Mouse (Mus musculus) liver, postnatal 0 days (tissue): ENCODE results near the gene Btrc. TPM values are rescaled to one million over a fixed set of nuclear protein-coding genes. Genes with fewer than 3 reads are reported as not detected.

ENCODE experiments used
- ATAC-seq: fragments of 200-750 bp; cut with Nextera tagmentation; 2 replicates; pipeline ENCODE4 v1.8.0; 2017; ENCODE audit warnings: mild to moderate bottlenecking, moderate library complexity
- DNase-seq: peaks from one replicate; pipeline ENCODE4 v3.0.0-alpha.2; 2016
- H3K27ac ChIP-seq: fragments of 300-500 bp; sonication (generic); 2 replicates; pipeline ENCODE4 v1.5.1; 2014; ENCODE audit warnings: antibody characterized with exemption, moderate library complexity, mild to moderate bottlenecking, low read depth
- H3K27me3 ChIP-seq: fragments of 300-500 bp; sonication (generic); 2 replicates; pipeline ENCODE4 v1.6.1; 2014; ENCODE audit warnings: low read length, control low read depth, mixed read lengths; ENCODE audit not compliant: insufficient read depth
- H3K36me3 ChIP-seq: fragments of 300-500 bp; sonication (generic); replicated peaks from 2 replicates; pipeline ENCODE4 v1.6.1; 2014; ENCODE audit warnings: mild to moderate bottlenecking, control low read depth, low read length, moderate library complexity, mixed read lengths; ENCODE audit not compliant: insufficient read depth
- H3K4me1 ChIP-seq: fragments of 300-500 bp; sonication (generic); 2 replicates; pipeline ENCODE4 v1.6.1; 2014; ENCODE audit warnings: antibody characterized with exemption, mild to moderate bottlenecking, control low read depth; ENCODE audit not compliant: insufficient read depth
- H3K4me2 ChIP-seq: fragments of 300-500 bp; sonication (generic); 2 replicates; pipeline ENCODE4 v1.6.1; 2014; ENCODE audit warnings: low read depth, mild to moderate bottlenecking, low read length, moderate library complexity, mixed read lengths
- H3K4me3 ChIP-seq: fragments of 300-500 bp; sonication (generic); 2 replicates; pipeline ENCODE4 v1.5.1; 2014; ENCODE audit warnings: low read depth, low read length
- H3K9ac ChIP-seq: fragments of 300-500 bp; sonication (generic); replicated peaks from 2 replicates; pipeline ENCODE4 v1.6.1; 2014; ENCODE audit warnings: mild to moderate bottlenecking, moderate library complexity
- H3K9me3 ChIP-seq: fragments of 300-500 bp; sonication (generic); 2 replicates; pipeline ENCODE4 v1.6.1; 2016; ENCODE audit warnings: mild to moderate bottlenecking, control low read depth, low read length, mixed read lengths
- CTCF ChIP-seq: sonication (generic); IDR thresholded peaks from 2 replicates; pipeline ENCODE4 v1.5.1; 2016; ENCODE audit warnings: antibody characterized with exemption, low read depth
- EP300 ChIP-seq: IDR thresholded peaks from 2 replicates; pipeline ENCODE4 v1.6.1; 2016; ENCODE audit warnings: antibody characterized with exemption, low read depth, mild to moderate bottlenecking
- WGBS: fragments of 180-500 bp; shearing (Covaris S2); extraction: QIAGEN DNeasy Blood & Tissue Kit; methylation state at CpG from one replicate; pipeline ENCODE4 v1.1.7; 2014; ENCODE audit not compliant: insufficient replicate concordance; 5-methylcytosine and 5-hydroxymethylcytosine counted together
- polyA plus RNA-seq: library from polyadenylated mRNA; unstranded; fragments of >200 nt; fragmentation: Nextera tagmentation; extraction: Ambion mirVana; gene quantifications from 2 replicates; pipeline ENCODE4 v1.2.1, GENCODE M21; 2015

The Btrc gene
- polyA plus RNA-seq, 1 experiment from 2014 or later = 21.3 TPM

DNA sequence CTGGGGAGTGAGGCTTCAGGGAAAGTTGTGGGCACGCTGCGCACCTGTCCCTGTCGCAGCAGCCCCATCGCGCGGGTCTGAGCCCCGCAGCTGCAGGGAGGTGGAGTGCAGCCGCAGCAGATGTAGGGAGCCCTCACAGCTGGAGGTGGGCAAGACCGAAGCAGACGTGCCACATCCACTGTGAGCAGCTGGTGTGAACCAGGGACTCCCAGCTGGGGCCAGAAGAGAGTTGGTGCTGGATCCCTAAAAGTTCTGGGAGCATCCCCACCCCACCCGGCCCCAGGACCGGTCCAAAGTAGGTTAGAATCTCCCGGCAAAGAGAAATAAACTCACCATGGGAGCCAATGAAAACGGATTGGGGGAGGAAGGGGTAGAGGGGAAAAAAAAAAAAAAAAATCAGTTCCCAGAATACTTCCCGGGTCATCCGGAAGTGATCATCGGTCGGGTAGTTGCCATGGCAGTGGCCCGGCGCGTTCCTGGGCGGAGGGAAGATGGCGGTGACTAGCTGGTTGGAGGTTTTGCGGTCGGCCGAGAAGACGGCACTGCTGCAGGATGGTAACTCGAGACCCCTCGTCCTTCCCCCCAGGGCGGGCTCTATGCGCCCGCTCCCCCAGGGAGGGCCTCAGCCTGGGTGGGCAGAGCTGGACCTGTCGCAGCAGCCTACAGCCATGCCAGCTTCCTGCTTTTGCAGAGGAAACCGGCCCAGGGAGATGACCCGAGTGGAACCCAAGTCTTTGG, 196.8 kb downstream of the Btrc start, which contains the start of the genes Poll and Gm17018:
Poll (minus strand) TSS at position 379 of the 738 bp plus-strand sequence.
Gm17018 (plus strand) TSS at position 463 of the 738 bp plus-strand sequence.
- ATAC-seq (peak; percentile 91), DNase-seq (peak; percentile 86)
- peak within 1 kb of the TSS; percentile 66; the same call in 1 of the 2 replicates for H3K27ac ChIP-seq
- H3K4me3 ChIP-seq = peak within 1 kb of the TSS; percentile 91
- no peak for TF ChIP-seq CTCF
- TF ChIP-seq EP300 = no peak
- H3K9me3 ChIP-seq = no peaks in the 10 kb centered on the region
- peaks cover 8% of the 10 kb centered on the region for H3K36me3 ChIP-seq
- H3K27me3 ChIP-seq = no peaks in the 10 kb centered on the region
- H3K4me2 ChIP-seq = peak within 1 kb of the TSS; percentile 98
- H3K4me1 ChIP-seq = peaks cover 8% of the 10 kb centered on the region
- under 1% methylated on average over 35 of the region's 35 CpGs for WGBS
- H3K9ac ChIP-seq = peak within 1 kb of the TSS; percentile 71

- DNase-seq (no peak), ATAC-seq (no peak)
- Histone ChIP-seq H3K4me3 (no peak overlapping the region), H3K9me3 (no peaks in the 10 kb centered on the region), H3K27ac (no peak overlapping the region), H3K4me2 (no peak overlapping the region), H3K9ac (no peak overlapping the region), H3K27me3 (no peaks in the 10 kb centered on the region), H3K36me3 (0 out of 2 replicates have a peak, but pooled peaks cover 3% of the 10 kb centered on the region), H3K4me1 (no peaks in the 10 kb centered on the region; the same call in 1 of the 2 replicates)
- WGBS = 73% methylated on average over 15 of the region's 15 CpGs
- no peak for TF ChIP-seq CTCF
Measured at GRCm38 (mm10) chr19:45565925-45566715, 202.6 kb downstream of the Btrc start.

DNA sequence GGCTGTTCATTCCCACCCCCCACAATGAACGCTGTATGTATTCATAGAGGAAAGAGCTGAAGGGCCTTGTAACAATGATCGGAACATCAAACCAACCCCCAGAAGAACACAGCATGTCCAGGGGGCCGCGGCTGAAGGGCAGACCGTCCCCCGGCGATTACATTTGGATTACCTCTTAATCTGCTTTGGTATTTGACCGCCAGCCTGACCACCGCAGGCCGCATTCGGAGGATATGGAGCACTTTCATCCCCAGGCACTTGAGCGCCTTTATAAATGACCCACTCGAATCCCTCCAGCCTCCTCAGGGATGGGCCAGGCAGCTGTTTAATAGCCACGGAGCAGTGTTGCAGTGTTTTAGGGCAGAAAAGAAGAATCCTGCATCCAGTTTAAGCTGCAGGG, 203.8 kb downstream of the Btrc start:
- Histone ChIP-seq H3K27me3 (no peaks in the 10 kb centered on the region), H3K27ac (no peak overlapping the region), H3K9ac (no peak overlapping the region), H3K9me3 (no peaks in the 10 kb centered on the region), H3K4me2 (no peak overlapping the region), H3K4me1 (no peaks in the 10 kb centered on the region; the same call in 1 of the 2 replicates), H3K4me3 (no peak overlapping the region), H3K36me3 (0 out of 2 replicates have a peak, but pooled peaks cover 5% of the 10 kb centered on the region)
- DNase-seq = no peak
- TF ChIP-seq EP300 (no peak), CTCF (no peak)
- WGBS = 83% methylated on average over 14 of the region's 14 CpGs
- ATAC-seq = no peak

DNA sequence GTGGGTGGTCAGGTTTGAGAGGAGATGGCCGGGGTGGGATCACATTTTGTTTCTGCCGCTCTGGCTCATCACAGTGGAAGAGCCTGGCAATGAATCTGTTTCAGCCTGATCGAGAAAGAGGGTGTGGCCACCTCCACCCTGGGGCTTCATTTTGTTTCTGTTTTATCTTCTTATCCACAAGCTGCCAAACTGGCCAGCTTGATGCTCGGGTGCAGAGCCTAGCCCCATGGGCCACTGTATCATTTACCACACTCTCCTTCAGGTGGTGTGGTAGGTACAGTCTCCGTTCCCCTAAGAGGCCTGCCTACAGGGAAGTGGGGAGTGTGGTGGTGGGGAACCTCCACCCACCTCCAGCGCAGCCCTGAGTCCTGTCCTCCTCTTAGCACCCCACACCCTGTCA, 209.5 kb downstream of the Btrc start:
- Histone ChIP-seq H3K27me3 (no peaks in the 10 kb centered on the region), H3K9me3 (no peaks in the 10 kb centered on the region), H3K4me2 (no peak overlapping the region), H3K4me3 (no peak overlapping the region), H3K27ac (no peak overlapping the region), H3K9ac (no peak overlapping the region), H3K4me1 (peaks cover 27% of the 10 kb centered on the region), H3K36me3 (peaks cover 9% of the 10 kb centered on the region; the same call in 1 of the 2 replicates)
- ATAC-seq = peak; percentile 51
- 63% methylated on average over 6 of the region's 6 CpGs for WGBS
- no peak for DNase-seq
- no peak for TF ChIP-seq EP300
- TF ChIP-seq CTCF = no peak

DNA sequence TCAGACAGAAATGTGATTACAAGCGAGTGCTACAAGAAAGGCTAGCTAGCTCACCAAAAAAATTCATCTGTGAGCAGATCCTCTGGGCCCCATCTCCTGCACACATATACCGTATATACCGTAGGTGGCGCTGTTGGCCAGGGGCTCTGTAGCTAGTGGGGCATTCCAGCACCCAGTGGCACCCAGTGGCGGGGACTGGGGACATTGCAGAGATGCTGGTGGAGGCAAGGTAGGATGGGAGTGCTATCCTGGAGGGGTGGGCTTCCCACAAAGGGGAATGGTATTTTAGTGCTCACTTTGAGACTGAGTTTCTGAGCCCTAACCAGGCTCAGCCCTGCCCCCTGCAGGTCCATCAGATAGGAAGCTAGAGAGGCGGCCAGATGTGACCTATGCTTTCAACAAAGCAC, 210.3 kb downstream of the Btrc start:
- Histone ChIP-seq H3K27me3 (no peaks in the 10 kb centered on the region), H3K9me3 (no peaks in the 10 kb centered on the region), H3K4me1 (peaks cover 27% of the 10 kb centered on the region), H3K9ac (no peak overlapping the region), H3K4me3 (no peak overlapping the region), H3K4me2 (no peak overlapping the region), H3K36me3 (peaks cover 17% of the 10 kb centered on the region), H3K27ac (no peak overlapping the region)
- ATAC-seq (peak; percentile 75), DNase-seq (peak; percentile 82)
- 35% methylated on average over 6 of the region's 6 CpGs for WGBS
- TF ChIP-seq EP300 = no peak
- peak; percentile 95 for TF ChIP-seq CTCF

- no peak overlapping the region for H3K4me2 ChIP-seq
Measured at GRCm38 (mm10) chr19:45574339-45574898, 210.9 kb downstream of the Btrc start.

More at GRCm38 (mm10) chr19:45574339-45574898, 210.9 kb downstream of the Btrc start:
- TF ChIP-seq CTCF = no peak
- TF ChIP-seq EP300 = no peak
- DNase-seq (no peak), ATAC-seq (no peak)
- no peak overlapping the region for H3K27ac ChIP-seq
- H3K27me3 ChIP-seq = no peaks in the 10 kb centered on the region
- peaks cover 27% of the 10 kb centered on the region for H3K4me1 ChIP-seq
- peaks cover 20% of the 10 kb centered on the region for H3K36me3 ChIP-seq
- H3K4me3 ChIP-seq = no peak overlapping the region
- 49% methylated on average over 7 of the region's 7 CpGs for WGBS
- no peaks in the 10 kb centered on the region for H3K9me3 ChIP-seq
- H3K9ac ChIP-seq = no peak overlapping the region
